Mouse (Mus musculus): ENCODE results near the gene Lta.

- TF ChIP-seq CTCF (IDR thresholded peaks at IDR 0.05; ENCODE audit: low read depth, low read length) (no peak), GATA1 (IDR thresholded peaks at IDR 0.05; ENCODE audit: borderline replicate concordance, low read length) (no peak), TAL1 (conservative IDR thresholded peaks at IDR 0.05; ENCODE audit: low read depth, low read length) (no peak), GATA2 (IDR thresholded peaks at IDR 0.05; ENCODE audit: borderline replicate concordance, low read depth, low read length) (no peak), POLR2AphosphoS5 (IDR thresholded peaks at IDR 0.05; ENCODE audit: insufficient replicate concordance, low read depth, low read length) (no peak)
These were observed 43.7 kb downstream of the Lta start for GRCm38 (mm10) chr17:35161421-35161820.
